Mouse (Mus musculus): ENCODE data around the gene Slc13a1. TPM values are rescaled to one million over a fixed set of nuclear protein-coding genes. Genes with fewer than 3 reads are reported as not detected.
"Not testable (repeated sequence)": the region's sequence is repeated elsewhere in the genome, so short reads cannot be mapped to it uniquely, and the experiment has no call there.

Slc13a1 gene
- total RNA-seq, 1 experiment = 0.09 TPM

- in situ Hi-C loops (cut with MboI; ENCODE audit: low sequenced_read_pairs in 2 of 2, unreplicated experiment in 2 of 2) = not testable (repeated sequence)
- peak overlapping the region; percentile 31; the same call in 1 of the 2 replicates for H3K27ac ChIP-seq (ENCODE audit: insufficient read depth, low read depth, low read length, poor library complexity, severe bottlenecking)
Observed at GRCm38 (mm10) chr6:24196406-24196805, 28.5 kb upstream of the Slc13a1 start.

GRCm38 (mm10) chr6:24183439-24183838 lies 15.5 kb upstream of the Slc13a1 start:
- no peak for DNase-seq (ENCODE audit: low read depth, low spot score)
- TF ChIP-seq ZNF384 (IDR thresholded peaks at IDR 0.05; ENCODE audit: low read depth, low read length) (no peak), MAFK (IDR thresholded peaks at IDR 0.05; ENCODE audit: insufficient read depth, low read depth, low read length) (no peak), HCFC1 (IDR thresholded peaks at IDR 0.05; ENCODE audit: borderline replicate concordance, insufficient read depth, low read length) (no peak), CHD2 (IDR thresholded peaks at IDR 0.05; ENCODE audit: low read depth, low read length) (no peak), ZC3H11A (IDR thresholded peaks at IDR 0.05; ENCODE audit: borderline replicate concordance, low read depth, low read length) (no peak)
- Histone ChIP-seq H3K9me3 (ENCODE audit: control insufficient read depth, insufficient read depth, low read depth, low read length) (no peaks in the 10 kb centered on the region), H3K4me3 (ENCODE audit: insufficient read depth in 1 of 2, low read depth in 1 of 2, low read length in 2 of 2, poor library complexity in 1 of 2, severe bottlenecking in 1 of 2) (no peak overlapping the region), H3K27ac (ENCODE audit: insufficient read depth, low read depth, low read length, poor library complexity, severe bottlenecking) (no peak overlapping the region), H3K4me1 (ENCODE audit: control insufficient read depth in 2 of 2, insufficient read depth in 2 of 2, low read length in 2 of 2, poor library complexity in 1 of 2) (0 out of 4 replicates have a peak, but pooled peaks cover 0 to 1% of the 10 kb centered on the region in 2 experiments), H3K36me3 (ENCODE audit: control insufficient read depth, insufficient read depth, low read length, poor library complexity, severe bottlenecking) (no peaks in the 10 kb centered on the region), H3K9ac (ENCODE audit: insufficient read depth, low read depth, low read length, poor library complexity, severe bottlenecking) (no peak overlapping the region)
- in situ Hi-C loops (cut with MboI; ENCODE audit: low sequenced_read_pairs in 2 of 2, unreplicated experiment in 2 of 2) = no loop called here

More at GRCm38 (mm10) chr6:24196406-24196805, 28.5 kb upstream of the Slc13a1 start:
- not testable (repeated sequence) for H3K4me1 ChIP-seq (ENCODE audit: control insufficient read depth in 2 of 2, insufficient read depth in 2 of 2, low read length in 2 of 2, poor library complexity in 1 of 2); H3K9ac ChIP-seq (ENCODE audit: insufficient read depth, low read depth, low read length, poor library complexity, severe bottlenecking); H3K9me3 ChIP-seq (ENCODE audit: control insufficient read depth, insufficient read depth, low read depth, low read length); H3K36me3 ChIP-seq (ENCODE audit: control insufficient read depth, insufficient read depth, low read length, poor library complexity, severe bottlenecking); H3K4me3 ChIP-seq (ENCODE audit: insufficient read depth in 1 of 2, low read depth in 1 of 2, low read length in 2 of 2, poor library complexity in 1 of 2, severe bottlenecking in 1 of 2)
- peak; percentile 24 for DNase-seq (ENCODE audit: low read depth, low spot score)
- TF ChIP-seq ZNF384 (IDR thresholded peaks at IDR 0.05; ENCODE audit: low read depth, low read length) = peak; percentile 87

GRCm38 (mm10) chr6:24175393-24175792 lies 7.5 kb upstream of the Slc13a1 start:
- no peaks in the 10 kb centered on the region for H3K36me3 ChIP-seq (ENCODE audit: control insufficient read depth, insufficient read depth, low read length, poor library complexity, severe bottlenecking)
- TF ChIP-seq HCFC1 (IDR thresholded peaks at IDR 0.05; ENCODE audit: borderline replicate concordance, insufficient read depth, low read length) (no peak), MAFK (IDR thresholded peaks at IDR 0.05; ENCODE audit: insufficient read depth, low read depth, low read length) (no peak), ZC3H11A (IDR thresholded peaks at IDR 0.05; ENCODE audit: borderline replicate concordance, low read depth, low read length) (no peak), ZNF384 (IDR thresholded peaks at IDR 0.05; ENCODE audit: low read depth, low read length) (no peak), CHD2 (IDR thresholded peaks at IDR 0.05; ENCODE audit: low read depth, low read length) (no peak)
- H3K4me1 ChIP-seq (ENCODE audit: control insufficient read depth in 2 of 2, insufficient read depth in 2 of 2, low read length in 2 of 2, poor library complexity in 1 of 2) = 0 out of 4 replicates have a peak, but pooled peaks cover 0 to 1% of the 10 kb centered on the region in 2 experiments
- no peaks in the 10 kb centered on the region for H3K9me3 ChIP-seq (ENCODE audit: control insufficient read depth, insufficient read depth, low read depth, low read length)
- no peak for DNase-seq (ENCODE audit: low read depth, low spot score)
- in situ Hi-C loops (cut with MboI; ENCODE audit: low sequenced_read_pairs in 2 of 2, unreplicated experiment in 2 of 2) = no loop called here
- H3K9ac ChIP-seq (ENCODE audit: insufficient read depth, low read depth, low read length, poor library complexity, severe bottlenecking) = no peak overlapping the region
- no peak overlapping the region for H3K27ac ChIP-seq (ENCODE audit: insufficient read depth, low read depth, low read length, poor library complexity, severe bottlenecking)
- H3K4me3 ChIP-seq (ENCODE audit: insufficient read depth in 1 of 2, low read depth in 1 of 2, low read length in 2 of 2, poor library complexity in 1 of 2, severe bottlenecking in 1 of 2) = no peak overlapping the region

- Histone ChIP-seq H3K27ac (ENCODE audit: insufficient read depth, low read depth, low read length, poor library complexity, severe bottlenecking) (no peak overlapping the region), H3K9ac (ENCODE audit: insufficient read depth, low read depth, low read length, poor library complexity, severe bottlenecking) (no peak overlapping the region), H3K9me3 (ENCODE audit: control insufficient read depth, insufficient read depth, low read depth, low read length) (no peaks in the 10 kb centered on the region), H3K4me1 (ENCODE audit: control insufficient read depth in 2 of 2, insufficient read depth in 2 of 2, low read length in 2 of 2, poor library complexity in 1 of 2) (no peaks in the 10 kb centered on the region), H3K4me3 (ENCODE audit: insufficient read depth in 1 of 2, low read depth in 1 of 2, low read length in 2 of 2, poor library complexity in 1 of 2, severe bottlenecking in 1 of 2) (no peak overlapping the region), H3K36me3 (ENCODE audit: control insufficient read depth, insufficient read depth, low read length, poor library complexity, severe bottlenecking) (no peaks in the 10 kb centered on the region)
- in situ Hi-C loops (cut with MboI; ENCODE audit: low sequenced_read_pairs in 2 of 2, unreplicated experiment in 2 of 2) = no loop called here
- no peak for DNase-seq (ENCODE audit: low read depth, low spot score)
- no peak for TF ChIP-seq MAFK (IDR thresholded peaks at IDR 0.05; ENCODE audit: insufficient read depth, low read depth, low read length)
- no peak for TF ChIP-seq CHD2 (IDR thresholded peaks at IDR 0.05; ENCODE audit: low read depth, low read length)
- TF ChIP-seq HCFC1 (IDR thresholded peaks at IDR 0.05; ENCODE audit: borderline replicate concordance, insufficient read depth, low read length) = no peak
- TF ChIP-seq ZNF384 (IDR thresholded peaks at IDR 0.05; ENCODE audit: low read depth, low read length) = no peak
- TF ChIP-seq ZC3H11A (IDR thresholded peaks at IDR 0.05; ENCODE audit: borderline replicate concordance, low read depth, low read length) = no peak
Observed at GRCm38 (mm10) chr6:24173951-24174350, 6.1 kb upstream of the Slc13a1 start.

GRCm38 (mm10) chr6:24172736-24173135 lies 4.8 kb upstream of the Slc13a1 start:
- H3K9ac ChIP-seq (ENCODE audit: insufficient read depth, low read depth, low read length, poor library complexity, severe bottlenecking) = no peak overlapping the region
- in situ Hi-C loops (cut with MboI; ENCODE audit: low sequenced_read_pairs in 2 of 2, unreplicated experiment in 2 of 2) = no loop called here
- no peak for DNase-seq (ENCODE audit: low read depth, low spot score)
- TF ChIP-seq HCFC1 (IDR thresholded peaks at IDR 0.05; ENCODE audit: borderline replicate concordance, insufficient read depth, low read length) (no peak), ZNF384 (IDR thresholded peaks at IDR 0.05; ENCODE audit: low read depth, low read length) (no peak), CHD2 (IDR thresholded peaks at IDR 0.05; ENCODE audit: low read depth, low read length) (no peak), ZC3H11A (IDR thresholded peaks at IDR 0.05; ENCODE audit: borderline replicate concordance, low read depth, low read length) (no peak), MAFK (IDR thresholded peaks at IDR 0.05; ENCODE audit: insufficient read depth, low read depth, low read length) (no peak)
- H3K36me3 ChIP-seq (ENCODE audit: control insufficient read depth, insufficient read depth, low read length, poor library complexity, severe bottlenecking) = no peaks in the 10 kb centered on the region
- no peak overlapping the region for H3K4me3 ChIP-seq (ENCODE audit: insufficient read depth in 1 of 2, low read depth in 1 of 2, low read length in 2 of 2, poor library complexity in 1 of 2, severe bottlenecking in 1 of 2)
- no peak overlapping the region for H3K27ac ChIP-seq (ENCODE audit: insufficient read depth, low read depth, low read length, poor library complexity, severe bottlenecking)
- H3K4me1 ChIP-seq (ENCODE audit: control insufficient read depth in 2 of 2, insufficient read depth in 2 of 2, low read length in 2 of 2, poor library complexity in 1 of 2) = no peaks in the 10 kb centered on the region
- no peaks in the 10 kb centered on the region for H3K9me3 ChIP-seq (ENCODE audit: control insufficient read depth, insufficient read depth, low read depth, low read length)
